18 mouse cellular contexts compared by ENCODE assay signal in genomic region chr2:31189654-31190053, GRCm38 (mm10). TPM values are rescaled to one million over a fixed set of nuclear protein-coding genes. Genes with fewer than 3 reads are reported as not detected.
DNase-seq lines count a peak whose midpoint lies in the region; ATAC-seq and TF ChIP-seq lines count a peak whose summit lies in the region.
"Had no signal": no experiment of that assay in that cellular context is flagged by ENCODE, and none has a peak within 500 bp of the region (broad histone marks: within the 10 kb centered on the region; RNA-seq: fewer than 3 reads in every experiment).

No protein-coding gene starts in this region.

- TF ChIP-seq EP300 in heart, postnatal 0 days (IDR thresholded peaks at IDR 0.05; ENCODE audit: low read depth) = no peak

- peaks cover 29% of the 10 kb centered on the region for H3K4me1 ChIP-seq in heart, embryonic 10.5 days
- peaks cover 7 to 32% of the 10 kb centered on the region in 2 experiments for H3K4me1 ChIP-seq in heart, embryonic 14.5 days (ENCODE audit: control insufficient read depth in 2 of 2, insufficient read depth in 2 of 2, low read length in 2 of 2)
- peaks cover 16% of the 10 kb centered on the region for H3K4me1 ChIP-seq in heart, embryonic 15.5 days (replicated peaks)
- H3K4me1 ChIP-seq in heart, postnatal 0 days (ENCODE audit: control insufficient read depth, insufficient read depth) = 0 out of 2 replicates have a peak, but pooled peaks cover 7% of the 10 kb centered on the region
- H3K4me1 ChIP-seq: embryonic facial prominence, embryonic 12.5 days; forebrain, embryonic 15.5 days; hindbrain, embryonic 15.5 days had no signal

- ATAC-seq in heart, embryonic 14.5 days (ENCODE audit: insufficient number of reproducible peaks, insufficient read depth, low FRiP score, low read depth) = no peak
- 0 out of 2 replicates have a peak, but pooled peaks have one; percentile 45 for ATAC-seq in heart, embryonic 15.5 days (replicated peaks; ENCODE audit: insufficient number of reproducible peaks, insufficient read depth, low FRiP score, low read depth)
- ATAC-seq in heart, postnatal 0 days (ENCODE audit: insufficient read depth, low read depth) = peak; percentile 44; the same call in 1 of the 2 replicates
- ATAC-seq: forebrain, embryonic 15.5 days; intestine, embryonic 16.5 days had no signal

- H3K4me2 ChIP-seq in heart, embryonic 14.5 days (ENCODE audit: low read length) = no peak overlapping the region
- H3K4me2 ChIP-seq in heart, embryonic 15.5 days = no peak overlapping the region
- H3K4me2 ChIP-seq in heart, postnatal 0 days (ENCODE audit: low read depth, low read length) = no peak overlapping the region
- H3K4me2 ChIP-seq: embryonic facial prominence, embryonic 12.5 days; forebrain, embryonic 15.5 days; hindbrain, embryonic 15.5 days had no signal

- intact Hi-C loops in heart, postnatal 36 days (cut with DNase I) = no loop called here
- intact Hi-C loops in left cerebral cortex, postnatal 4 days (cut with DNase I) = loop anchor here (5.0 kb wide), 1 partner anchor 103 kb away; no protein-coding TSS in a partner anchor

- no peaks in the 10 kb centered on the region for H3K27me3 ChIP-seq in heart, embryonic 10.5 days (ENCODE audit: insufficient read depth, poor library complexity, severe bottlenecking)
- H3K27me3 ChIP-seq in heart, embryonic 14.5 days (ENCODE audit: control insufficient read depth, insufficient read depth, low read length) = no peaks in the 10 kb centered on the region
- no peaks in the 10 kb centered on the region for H3K27me3 ChIP-seq in heart, embryonic 15.5 days
- no peaks in the 10 kb centered on the region for H3K27me3 ChIP-seq in heart, postnatal 0 days (ENCODE audit: control insufficient read depth, insufficient read depth, low read length)
- H3K27me3 ChIP-seq: embryonic facial prominence, embryonic 12.5 days; forebrain, embryonic 15.5 days; hindbrain, embryonic 15.5 days had no signal

- H3K4me3 ChIP-seq in heart, embryonic 10.5 days = no peak overlapping the region
- H3K4me3 ChIP-seq in heart, embryonic 14.5 days (ENCODE audit: control insufficient read depth in 1 of 2, insufficient read depth in 1 of 2, low read depth in 1 of 2, low read length in 2 of 2) = no peak overlapping the region
- no peak overlapping the region for H3K4me3 ChIP-seq in heart, embryonic 15.5 days
- no peak overlapping the region for H3K4me3 ChIP-seq in heart, postnatal 0 days (ENCODE audit: low read depth, low read length)
- H3K4me3 ChIP-seq: embryonic facial prominence, embryonic 12.5 days; forebrain, embryonic 15.5 days; hindbrain, embryonic 15.5 days had no signal

- H3K36me3 ChIP-seq in heart, embryonic 10.5 days = peaks cover 87% of the 10 kb centered on the region
- peaks cover 81% of the 10 kb centered on the region for H3K36me3 ChIP-seq in heart, embryonic 14.5 days (ENCODE audit: control insufficient read depth, insufficient read depth, low read length)
- H3K36me3 ChIP-seq in heart, embryonic 15.5 days = peaks cover 66% of the 10 kb centered on the region
- peaks cover 70% of the 10 kb centered on the region for H3K36me3 ChIP-seq in heart, postnatal 0 days (replicated peaks; ENCODE audit: control insufficient read depth, insufficient read depth, low read length)

- no peak for TF ChIP-seq CTCF in heart, postnatal 0 days (IDR thresholded peaks at IDR 0.05; ENCODE audit: low read depth)

- 66% methylated on average over 3 of the region's 3 CpGs for WGBS in heart, embryonic 10.5 days
- 52% methylated on average over 3 of the region's 3 CpGs for WGBS in heart, embryonic 14.5 days
- 68% methylated on average over 3 of the region's 3 CpGs for whole genome bisulfite sequencing in heart, embryonic 15.5 days
- 48% methylated on average over 3 of the region's 3 CpGs for WGBS in heart, postnatal 0 days

- H3K9me3 ChIP-seq in heart, embryonic 10.5 days = no peaks in the 10 kb centered on the region
- H3K9me3 ChIP-seq in heart, embryonic 14.5 days (ENCODE audit: control insufficient read depth, low read length) = no peaks in the 10 kb centered on the region
- H3K9me3 ChIP-seq in heart, embryonic 15.5 days (replicated peaks) = no peaks in the 10 kb centered on the region
- H3K9me3 ChIP-seq in heart, postnatal 0 days (replicated peaks; ENCODE audit: control insufficient read depth, low read length) = no peaks in the 10 kb centered on the region
- H3K9me3 ChIP-seq: embryonic facial prominence, embryonic 12.5 days; forebrain, embryonic 15.5 days; hindbrain, embryonic 15.5 days had no signal

- H3K9ac ChIP-seq in heart, embryonic 14.5 days (ENCODE audit: low read length) = no peak overlapping the region
- no peak overlapping the region for H3K9ac ChIP-seq in heart, embryonic 15.5 days
- H3K9ac ChIP-seq in heart, postnatal 0 days (replicated peaks; ENCODE audit: low read depth, low read length) = no peak overlapping the region
- H3K9ac ChIP-seq: embryonic facial prominence, embryonic 12.5 days; forebrain, embryonic 15.5 days; hindbrain, embryonic 15.5 days had no signal

- no peak for DNase-seq in heart, embryonic 10.5 days (ENCODE audit: low spot score)
- no peak for DNase-seq in heart, adult 11 months
- DNase-seq in heart, postnatal 36 days = no peak
- DNase-seq in heart, postnatal 0 days (ENCODE audit: low spot score) = no peak
- DNase-seq in adrenal gland, postnatal 36 days = no peak
- no peak for DNase-seq in left cerebral cortex, postnatal 4 days
- DNase-seq: adrenal gland, adult 8-10 months; cerebellum, adult 11-12 months; cerebellum, adult 9-10 months; cerebellum, postnatal 25 days; gastrocnemius, postnatal 25 days; kidney, adult 2 months had no signal

- peak overlapping the region; percentile 44; the same call in 1 of the 2 replicates for H3K27ac ChIP-seq in heart, embryonic 10.5 days
- peak overlapping the region; percentile 31 to 93; a peak in 3 of 4 replicates for H3K27ac ChIP-seq in heart, embryonic 14.5 days (replicated peaks in 1 of 2; ENCODE audit: control insufficient read depth in 1 of 2, insufficient read depth in 1 of 2, low read depth in 2 of 2, low read length in 2 of 2)
- peak overlapping the region; percentile 91 for H3K27ac ChIP-seq in heart, embryonic 15.5 days
- peak overlapping the region; percentile 58 for H3K27ac ChIP-seq in heart, postnatal 0 days (ENCODE audit: low read depth)
- H3K27ac ChIP-seq: embryonic facial prominence, embryonic 12.5 days; forebrain, embryonic 15.5 days; hindbrain, embryonic 15.5 days had no signal

RNA-seq across cellular contexts. Expression of gene Gpr107, which starts 37.5 kb away (rescaled TPM):
- 35.9 and 37.4 TPM in 2 replicates for polyA plus RNA-seq in heart, embryonic 10.5 days (2016; fragmentation: Nextera tagmentation; extraction: Ambion mirVana)
- 26.6 and 27.3 TPM in 2 replicates for polyA plus RNA-seq in heart, embryonic 14.5 days (2014; fragmentation: Nextera tagmentation; extraction: Ambion mirVana)
- total RNA-seq in heart, postnatal 36 days (2021) = 10 to 100 TPM; 30.3 to 38.7 TPM
- 26.4 and 31.0 TPM in 2 replicates for polyA plus RNA-seq in heart, embryonic 15.5 days (2015; fragmentation: Nextera tagmentation; extraction: Ambion mirVana)
- 42.2 and 69.4 TPM in 2 replicates for total RNA-seq in heart, postnatal 0 days (2014; rRNA removed; ENCODE audit: low replicate concordance)
- 19.1 and 20.3 TPM in 2 replicates for polyA plus RNA-seq in heart, postnatal 0 days (2015; fragmentation: Nextera tagmentation; extraction: Ambion mirVana)
- total RNA-seq in adrenal gland, postnatal 36 days (2021) = 10 to 100 TPM; 58.5 to 63.4 TPM
- total RNA-seq in left cerebral cortex, postnatal 4 days (2021) = 10 to 100 TPM; 59.0 to 59.8 TPM

RNA-seq across cellular contexts. Expression of gene Fnbp1, which starts 47.8 kb away (rescaled TPM):
- polyA plus RNA-seq in heart, embryonic 10.5 days (2016; fragmentation: Nextera tagmentation; extraction: Ambion mirVana) = 17.7 and 21.6 TPM in 2 replicates
- 17.6 and 19.4 TPM in 2 replicates for polyA plus RNA-seq in heart, embryonic 14.5 days (2014; fragmentation: Nextera tagmentation; extraction: Ambion mirVana)
- 10 to 100 TPM; 51.7 to 57.9 TPM for total RNA-seq in heart, postnatal 36 days (2021)
- 16.0 and 21.8 TPM in 2 replicates for polyA plus RNA-seq in heart, embryonic 15.5 days (2015; fragmentation: Nextera tagmentation; extraction: Ambion mirVana)
- 6.4 and 7.7 TPM in 2 replicates for total RNA-seq in heart, postnatal 0 days (2014; rRNA removed; ENCODE audit: low replicate concordance)
- polyA plus RNA-seq in heart, postnatal 0 days (2015; fragmentation: Nextera tagmentation; extraction: Ambion mirVana) = 10.0 and 11.4 TPM in 2 replicates
- total RNA-seq in adrenal gland, postnatal 36 days (2021) = 10 to 100 TPM; 50.6 to 51.7 TPM
- 10 to 100 TPM; 75.3 to 77.3 TPM for total RNA-seq in left cerebral cortex, postnatal 4 days (2021)

RNA-seq across cellular contexts. Expression of gene Ncs1, which starts 56.0 kb away (rescaled TPM):
- polyA plus RNA-seq in heart, embryonic 10.5 days (2016; fragmentation: Nextera tagmentation; extraction: Ambion mirVana) = 44.7 and 51.8 TPM in 2 replicates
- 51.7 and 52.2 TPM in 2 replicates for polyA plus RNA-seq in heart, embryonic 14.5 days (2014; fragmentation: Nextera tagmentation; extraction: Ambion mirVana)
- 10 to 100 TPM in 1 of 2 experiments, 1 to 10 TPM in 1; 9.5 to 10.5 TPM for total RNA-seq in heart, postnatal 36 days (2021)
- 33.7 and 35.1 TPM in 2 replicates for polyA plus RNA-seq in heart, embryonic 15.5 days (2015; fragmentation: Nextera tagmentation; extraction: Ambion mirVana)
- total RNA-seq in heart, postnatal 0 days (2014; rRNA removed; ENCODE audit: low replicate concordance) = 24.9 and 31.4 TPM in 2 replicates
- 17.7 and 18.6 TPM in 2 replicates for polyA plus RNA-seq in heart, postnatal 0 days (2015; fragmentation: Nextera tagmentation; extraction: Ambion mirVana)
- total RNA-seq in adrenal gland, postnatal 36 days (2021) = 1 to 10 TPM; 3.9 to 7.8 TPM
- total RNA-seq in left cerebral cortex, postnatal 4 days (2021) = 100 to 1,000 TPM; 161 to 162 TPM
